Mouse (Mus musculus) C2C12 (cell line): ENCODE results near the gene Polr3c.

Experiments used
- CEBPB ChIP-seq: IDR thresholded peaks from one replicate; pipeline ENCODE4 v1.6.1; 2011; ENCODE audit warnings: low read depth, mild to moderate bottlenecking, control low read depth, moderate library complexity
- CTCF ChIP-seq: IDR thresholded peaks from one replicate; pipeline ENCODE4 v1.5.1; 2011; ENCODE audit not compliant: control insufficient read depth, insufficient read depth, insufficient read length
- MYOD1 ChIP-seq: IDR thresholded peaks from one replicate; pipeline ENCODE4 v1.6.1; 2011; ENCODE audit warnings: low read depth; ENCODE audit not compliant: control insufficient read depth, insufficient read length
- USF1 ChIP-seq: IDR thresholded peaks from one replicate; pipeline ENCODE4 v1.6.1; 2011; ENCODE audit warnings: low read depth, mild to moderate bottlenecking, control low read depth, moderate library complexity

- TF ChIP-seq CEBPB (no peak), CTCF (no peak), MYOD1 (no peak), USF1 (peak; percentile 71)
Measured at GRCm38 (mm10) chr3:96727343-96727827, at the start of gene Polr3c, which contains the start of gene Rnf115.
